Mouse (Mus musculus) C2C12 (cell line): Measurements from ENCODE around the gene Atxn7l3.

Experiments
- CTCF ChIP-seq: IDR thresholded peaks from one replicate; pipeline ENCODE4 v1.5.1; 2011; ENCODE audit not compliant: control insufficient read depth, insufficient read depth, insufficient read length
- MAX ChIP-seq: IDR thresholded peaks from one replicate; pipeline ENCODE4 v1.6.1; 2011; ENCODE audit warnings: mild to moderate bottlenecking, control low read depth
- MYOD1 ChIP-seq: IDR thresholded peaks from one replicate; pipeline ENCODE4 v1.6.1; 2011; ENCODE audit warnings: low read depth; ENCODE audit not compliant: control insufficient read depth, insufficient read length
- MYOG ChIP-seq: IDR thresholded peaks from one replicate; pipeline ENCODE4 v1.6.1; 2011; ENCODE audit not compliant: control insufficient read depth, insufficient read length; ENCODE audit errors: extremely low read depth

DNA sequence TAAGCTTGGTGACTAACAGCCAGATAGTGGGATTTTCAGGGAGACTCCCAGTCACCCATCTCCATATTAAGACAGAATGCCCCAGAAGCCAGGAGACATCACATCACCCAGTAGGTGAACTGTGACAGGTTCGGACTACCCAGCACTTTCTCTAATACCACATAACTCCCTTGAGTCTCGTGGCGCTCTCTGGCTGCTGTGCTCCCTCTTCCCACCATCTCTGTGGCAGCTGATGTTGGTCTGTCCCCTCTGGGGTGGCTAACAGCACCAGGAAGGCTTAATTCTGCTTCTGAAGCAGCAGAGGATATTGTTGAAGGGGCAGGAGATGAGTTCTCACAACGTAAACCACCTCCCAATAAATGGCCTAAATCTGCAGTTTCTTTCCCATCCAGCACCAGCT lies 15.5 kb upstream of the Atxn7l3 start:
- TF ChIP-seq MYOD1 (no peak), CTCF (no peak), MYOG (no peak), MAX (no peak)
